Mouse (Mus musculus): ENCODE measurements at regions not wholly inside any gene's neighbourhood (a gene's known extent, or its start where the extent isn't known, plus 50 kb on each side); places are given as distances from the start of the nearest gene placed in this dataset.

- no peak for DNase-seq
Measured at GRCm38 (mm10) chr9:83273361-83273975, 127.0 kb upstream of the Hmgn3 start.

- DNase-seq, result no peak
Measured at GRCm38 (mm10) chr9:83265736-83266135, 119.3 kb upstream of the Hmgn3 start.

GRCm38 (mm10) chr9:83259511-83259910, 113.0 kb upstream of the Hmgn3 start:
- no peak for DNase-seq

GRCm38 (mm10) chr9:83258986-83259385, 112.5 kb upstream of the Hmgn3 start:
- no peak for DNase-seq

GRCm38 (mm10) chr9:83258476-83258875, 112.0 kb upstream of the Hmgn3 start:
- no peak for DNase-seq

- no peak for DNase-seq
Measured at GRCm38 (mm10) chr9:83254356-83254755, 107.9 kb upstream of the Hmgn3 start.

GRCm38 (mm10) chr9:83253789-83254188, 107.3 kb upstream of the Hmgn3 start:
- DNase-seq, result peak; percentile 13

- no peak for DNase-seq
Measured at GRCm38 (mm10) chr9:83251793-83252192, 105.3 kb upstream of the Hmgn3 start.

- no peak for DNase-seq
Measured at GRCm38 (mm10) chr9:83249871-83250270, 103.4 kb upstream of the Hmgn3 start.

GRCm38 (mm10) chr9:83248164-83248730, 101.8 kb upstream of the Hmgn3 start:
- DNase-seq, result no peak

GRCm38 (mm10) chr9:83247066-83247668, 100.7 kb upstream of the Hmgn3 start:
- DNase-seq, result peak; percentile 6

- no peak for DNase-seq
Measured at GRCm38 (mm10) chr9:83241119-83241518, 94.6 kb upstream of the Hmgn3 start.

GRCm38 (mm10) chr9:83239097-83239496, 92.6 kb upstream of the Hmgn3 start:
- DNase-seq, result no peak

- no peak for DNase-seq
Measured at GRCm38 (mm10) chr9:83221866-83222265, 75.4 kb upstream of the Hmgn3 start.

GRCm38 (mm10) chr9:83202583-83202982, 56.1 kb upstream of the Hmgn3 start:
- no peak for DNase-seq

GRCm38 (mm10) chr9:83199771-83200170, 53.3 kb upstream of the Hmgn3 start:
- no peak for DNase-seq

- no peak for DNase-seq
Measured at GRCm38 (mm10) chr9:83199176-83199575, 52.7 kb upstream of the Hmgn3 start.

- DNase-seq, result peak; percentile 17
Measured at GRCm38 (mm10) chr9:83197013-83197412, 50.5 kb upstream of the Hmgn3 start.
